Mouse (Mus musculus) liver, postnatal 0 days (tissue): ENCODE data around the gene Ercc8.

Experiments
- CTCF ChIP-seq: sonication (generic); IDR thresholded peaks from 2 replicates; pipeline ENCODE4 v1.5.1; 2016; ENCODE audit warnings: antibody characterized with exemption, low read depth
- EP300 ChIP-seq: IDR thresholded peaks from 2 replicates; pipeline ENCODE4 v1.6.1; 2016; ENCODE audit warnings: antibody characterized with exemption, low read depth, mild to moderate bottlenecking

- TF ChIP-seq EP300 (peak; percentile 29; the same call in 1 of the 2 replicates), CTCF (no peak)
These were observed 70.7 kb downstream of the Ercc8 start for GRCm38 (mm10) chr13:108229191-108229590.
